Mouse (Mus musculus) left cerebral cortex, adult 2 months (tissue): ENCODE data around the gene Mmachc. TPM values are rescaled to one million over a fixed set of nuclear protein-coding genes. Genes with fewer than 3 reads are reported as not detected.
A peak's percentile ranks its signal among the peaks of the same experiment; 100 is the strongest.

ENCODE experiments used
- DNase-seq, 2 experiments: peaks; one replicate each; pipeline ENCODE4 v3.0.0; 2021 to 2022; ENCODE audit warnings: low spot score in 2 of 2, mixed read lengths in 1 of 2; ENCODE audit errors: extremely low spot score in 1 of 2
- H3K27ac ChIP-seq: fragments of 200-600 bp; 2 replicates; pipeline ENCODE4 v1.8.1; 2022
- H3K4me3 ChIP-seq: fragments of 200-600 bp; 2 replicates; pipeline ENCODE4 v1.8.1; 2022
- CTCF ChIP-seq: fragments of 200-600 bp; IDR thresholded peaks from 2 replicates; pipeline ENCODE4 v1.8.1; 2022; ENCODE audit warnings: antibody characterized with exemption, mild to moderate bottlenecking, moderate library complexity
- intact Hi-C: fragments of 180-260 bp; cut with DNase I; formaldehyde crosslinking; loops from one replicate; pipeline ENCODE4 v1.15.1; 2025
- total RNA-seq, 2 experiments: library from RNA; stranded (reverse); gene quantifications; 2 replicates each; pipeline ENCODE4 v1.2.3; 2021

Mmachc gene
- total RNA-seq, 2 experiments from 2014 or later, result 15.2 to 15.4 TPM

DNA sequence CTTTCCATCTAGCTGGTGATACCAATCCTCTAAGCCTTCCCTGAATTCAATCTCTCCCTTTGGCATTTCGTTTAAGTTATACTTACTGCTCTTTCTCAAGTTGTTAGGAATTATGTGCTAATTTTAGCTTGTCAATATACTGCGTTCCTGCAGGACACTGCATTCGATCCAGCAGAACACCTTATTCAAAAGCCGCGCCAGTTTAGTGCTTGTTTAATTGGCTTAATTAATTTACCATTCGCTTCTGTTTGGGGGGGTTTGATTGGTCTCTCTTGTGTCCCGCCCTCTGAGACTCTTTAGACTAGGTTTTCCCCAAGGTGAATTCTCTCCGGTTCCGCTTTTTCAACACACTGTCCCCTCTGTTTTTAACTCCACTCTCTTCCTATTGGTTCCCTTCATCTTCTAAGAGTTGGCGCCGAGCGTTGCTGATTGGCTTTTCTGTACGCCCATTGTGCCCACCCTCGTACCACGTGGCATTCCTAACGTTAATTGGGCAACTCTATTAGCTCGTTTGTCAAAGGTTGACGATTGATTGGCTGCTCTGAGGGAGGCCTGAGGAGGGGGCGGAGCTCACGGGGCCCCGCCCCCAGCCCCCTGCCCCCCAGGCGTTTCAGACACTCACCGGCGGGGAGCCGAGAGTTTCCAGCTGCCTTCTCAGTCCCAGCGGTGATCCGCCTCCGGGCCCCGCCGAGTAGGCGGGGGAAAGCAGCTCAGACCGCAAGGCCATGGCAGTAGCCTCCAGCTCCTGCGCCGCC, 12.3 kb upstream of the Mmachc start, which contains the start of gene Tesk2:
Gene Tesk2, plus strand, starts transcription at position 606 of the 755 bp plus-strand sequence.
- intact Hi-C loops, result no loop called here
- peak; percentile 80 to 91 for DNase-seq
- Histone ChIP-seq H3K27ac (peak within 1 kb of the TSS; percentile 76), H3K4me3 (peak within 1 kb of the TSS; percentile 98)
- TF ChIP-seq CTCF, result no peak

DNA sequence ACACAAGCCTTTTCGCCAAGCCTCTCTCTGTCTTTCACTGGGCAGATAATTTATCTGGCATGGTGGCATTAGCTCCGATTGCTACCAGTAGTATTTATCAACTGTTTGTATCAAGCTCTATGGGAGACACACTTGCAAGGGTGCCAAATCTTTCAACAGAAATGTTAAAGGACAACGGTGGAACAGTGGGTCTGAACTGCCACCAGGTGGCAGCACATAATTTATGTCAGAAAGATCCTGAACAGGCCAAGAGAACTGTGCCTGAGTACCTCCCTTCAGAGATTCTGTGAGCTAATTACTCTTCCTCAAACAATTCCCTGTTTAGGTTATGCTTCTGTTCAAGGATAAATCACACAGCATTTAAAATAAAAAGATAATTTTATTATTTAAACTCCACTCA, 11.2 kb upstream of the Mmachc start:
- no peak overlapping the region for H3K4me3 ChIP-seq
- intact Hi-C loops, result loop anchor here (1.0 to 5.0 kb wide), 2 partner anchors 70 to 273 kb away; partner anchors contain the start of gene Urod
- DNase-seq, result peak; percentile 55 to 63

DNA sequence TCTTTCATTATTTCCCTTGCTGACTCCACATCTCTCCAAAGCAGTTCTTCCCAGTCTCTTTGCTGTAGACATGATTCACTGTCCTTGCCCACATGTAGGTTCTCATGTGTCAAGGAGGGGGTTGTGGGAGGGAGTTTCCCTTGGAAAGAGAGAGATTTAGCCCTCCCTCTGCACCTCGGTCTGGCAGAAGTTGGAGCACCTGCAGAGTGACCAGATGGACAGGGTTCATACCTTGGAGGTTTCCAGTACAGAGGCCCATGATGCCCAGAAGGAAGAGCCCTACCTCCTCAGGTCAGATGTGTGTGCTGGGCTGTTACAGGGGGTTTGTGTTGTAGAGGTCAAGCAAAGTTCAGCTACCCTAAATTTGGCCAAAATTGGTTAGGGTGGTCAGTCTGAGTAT, 4.3 kb upstream of the Mmachc start:
- no peak for DNase-seq
- Histone ChIP-seq H3K27ac (no peak overlapping the region), H3K4me3 (no peak overlapping the region)
- intact Hi-C loops, result no loop called here
- no peak for TF ChIP-seq CTCF

More for the DNA sequence above, 11.2 kb upstream of the Mmachc start:
- peak; percentile 90 for TF ChIP-seq CTCF
- H3K27ac ChIP-seq, result no peak overlapping the region

DNA sequence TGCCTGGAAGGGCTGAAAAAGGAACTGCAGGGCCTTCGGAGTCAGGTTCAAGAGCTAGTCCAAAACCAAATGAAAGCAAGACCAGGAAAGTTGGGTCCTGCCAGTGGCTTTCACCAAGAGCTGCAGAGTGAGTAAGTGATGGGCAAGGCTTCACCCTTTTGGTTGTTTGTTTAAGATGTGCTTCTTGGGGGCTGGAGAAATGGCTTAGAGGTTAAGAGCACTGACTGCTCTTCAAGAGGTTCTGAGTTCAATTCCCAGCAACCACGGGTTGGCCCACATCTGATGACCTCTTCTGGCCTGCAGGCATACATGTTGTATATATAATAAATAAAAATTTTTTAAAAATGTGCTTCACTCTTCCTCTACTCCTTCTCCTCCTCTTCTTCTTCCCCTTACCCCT, 1.9 kb upstream of the Mmachc start:
- H3K4me3 ChIP-seq, result no peak overlapping the region
- TF ChIP-seq CTCF, result no peak

DNA sequence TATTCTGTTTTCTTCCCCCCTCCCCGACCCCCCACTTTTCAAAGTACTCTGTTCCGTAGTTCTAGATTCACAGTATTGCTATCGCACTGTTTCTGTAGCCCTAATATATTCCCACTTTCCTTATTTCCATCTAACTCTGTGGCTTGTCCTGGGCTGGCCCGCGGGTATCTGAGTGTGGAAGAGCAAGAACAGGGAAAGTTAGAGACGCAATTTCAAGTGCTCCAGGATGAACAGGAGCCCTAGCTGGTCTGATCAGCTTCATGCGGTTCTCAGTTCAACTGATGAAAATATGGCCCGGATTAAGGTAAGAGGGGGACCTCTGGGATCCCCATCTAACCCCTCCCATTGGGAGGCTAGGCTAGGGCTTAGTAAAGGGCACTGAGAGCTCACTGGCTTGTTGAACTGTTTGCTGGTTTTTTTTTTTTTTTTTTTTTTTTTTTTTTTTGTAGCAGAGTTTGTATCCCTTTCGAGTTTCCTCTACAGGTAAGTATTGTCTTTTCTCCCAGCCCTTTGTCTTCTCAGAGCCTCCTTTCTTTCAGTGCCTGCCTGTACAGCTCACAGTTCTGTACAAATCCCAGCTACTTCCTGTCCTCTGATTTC, 685 bp upstream of the Mmachc start:
- intact Hi-C loops, result no loop called here
- TF ChIP-seq CTCF, result no peak
- Histone ChIP-seq H3K4me3 (peak overlapping the region; percentile 53), H3K27ac (no peak overlapping the region)
- no peak for DNase-seq

More for the DNA sequence above, 1.9 kb upstream of the Mmachc start:
- no peak overlapping the region for H3K27ac ChIP-seq
- intact Hi-C loops, result no loop called here
- DNase-seq, result no peak

DNA sequence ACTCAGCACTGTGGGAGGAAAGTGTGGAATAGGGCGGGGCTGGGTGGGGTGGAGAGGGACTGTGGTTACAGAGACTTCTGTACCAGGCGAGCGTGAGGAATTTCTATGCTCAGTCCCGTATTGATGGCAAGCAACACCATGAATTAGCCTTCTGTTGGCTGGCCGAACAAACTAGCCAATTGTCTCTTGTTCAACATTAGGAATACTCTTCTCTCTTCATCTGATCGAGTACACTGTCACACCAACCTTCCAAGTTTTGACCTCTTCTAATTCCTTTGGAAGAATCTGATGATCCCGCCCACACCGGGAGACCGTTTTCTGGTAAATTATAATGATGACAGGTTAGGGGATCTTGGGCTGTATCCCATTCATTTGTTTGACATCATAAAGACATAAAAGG, 540 bp downstream of the Mmachc start:
- intact Hi-C loops, result no loop called here
- Histone ChIP-seq H3K4me3 (peak overlapping the region; percentile 76), H3K27ac (peak overlapping the region; percentile 88)
- DNase-seq, result no peak
- TF ChIP-seq CTCF, result no peak

DNA sequence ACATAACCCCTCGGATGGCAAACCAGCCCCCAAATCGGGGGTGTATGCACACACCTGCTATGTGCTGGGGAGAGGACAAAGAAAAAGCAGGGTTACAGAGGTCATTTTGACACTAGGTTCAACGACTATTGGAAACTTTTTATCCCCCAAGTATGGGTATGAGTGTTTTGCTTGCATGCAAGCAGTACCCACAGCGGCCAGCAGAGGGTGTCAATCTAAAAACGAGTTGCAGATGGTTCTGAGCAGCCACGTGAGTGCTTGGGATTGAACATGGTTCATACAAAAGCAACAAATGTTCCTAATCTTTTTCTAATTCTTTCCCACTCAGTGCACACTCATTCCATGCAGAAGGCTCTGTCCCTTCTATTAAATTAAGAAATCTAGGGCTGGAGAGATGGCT, 4.4 kb downstream of the Mmachc start:
- Histone ChIP-seq H3K27ac (no peak overlapping the region), H3K4me3 (no peak overlapping the region)
- peak; percentile 38 to 60 for DNase-seq
- intact Hi-C loops, result no loop called here
- peak; percentile 85 for TF ChIP-seq CTCF

DNA sequence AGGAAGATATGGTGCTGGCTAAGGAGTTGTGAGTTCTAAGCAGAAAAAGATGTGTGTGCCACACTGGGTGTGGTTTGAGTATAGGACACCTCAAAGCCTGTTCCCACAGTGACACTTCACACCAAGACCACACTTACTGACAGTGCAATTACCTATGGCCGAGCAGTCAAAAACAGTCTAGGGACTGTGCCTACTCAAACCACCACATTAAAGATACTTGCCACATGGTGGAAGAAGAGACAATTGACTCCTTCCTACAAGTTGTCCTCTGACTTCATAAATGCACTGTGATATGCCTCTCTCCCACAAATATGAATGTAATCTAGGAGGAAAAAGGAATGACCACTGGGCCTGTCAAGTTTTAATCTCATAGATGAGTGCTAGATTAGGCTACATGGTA, 7.2 kb downstream of the Mmachc start:
- Histone ChIP-seq H3K4me3 (no peak overlapping the region), H3K27ac (no peak overlapping the region)
- intact Hi-C loops, result no loop called here
- TF ChIP-seq CTCF, result no peak
- no peak for DNase-seq

DNA sequence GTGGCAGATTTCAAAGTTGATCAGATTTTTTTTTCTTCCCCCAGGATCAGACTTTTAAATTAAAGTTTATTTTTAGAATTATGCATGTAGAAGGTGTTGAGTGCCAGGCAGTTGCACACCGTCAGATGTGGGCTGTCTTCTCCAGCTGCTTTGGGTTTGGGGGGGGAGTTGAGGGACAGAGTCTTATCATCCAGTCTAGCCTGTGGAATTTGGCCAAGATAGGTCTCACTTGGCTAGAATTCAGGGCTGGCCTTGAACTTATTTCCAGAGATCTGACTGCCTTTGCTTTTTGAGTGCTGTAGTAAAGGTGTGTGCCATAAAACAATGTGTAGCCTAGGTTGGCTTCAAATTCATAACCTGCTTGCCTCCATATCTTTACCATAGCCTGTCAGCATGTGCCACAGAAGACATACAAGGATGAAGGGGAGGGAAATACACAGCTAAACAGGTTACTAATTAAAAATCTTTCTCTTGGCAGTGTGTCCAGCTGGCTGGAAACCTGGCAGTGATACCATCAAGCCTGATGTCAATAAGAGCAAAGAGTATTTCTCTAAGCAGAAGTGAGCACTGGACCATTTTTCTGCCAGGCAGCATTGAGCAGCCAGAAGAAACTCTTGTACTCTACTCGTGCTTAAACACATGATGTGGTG, 9.4 kb downstream of the Mmachc start:
- Histone ChIP-seq H3K4me3 (no peak overlapping the region), H3K27ac (no peak overlapping the region)
- intact Hi-C loops, result no loop called here
- no peak for DNase-seq
- TF ChIP-seq CTCF, result no peak

DNA sequence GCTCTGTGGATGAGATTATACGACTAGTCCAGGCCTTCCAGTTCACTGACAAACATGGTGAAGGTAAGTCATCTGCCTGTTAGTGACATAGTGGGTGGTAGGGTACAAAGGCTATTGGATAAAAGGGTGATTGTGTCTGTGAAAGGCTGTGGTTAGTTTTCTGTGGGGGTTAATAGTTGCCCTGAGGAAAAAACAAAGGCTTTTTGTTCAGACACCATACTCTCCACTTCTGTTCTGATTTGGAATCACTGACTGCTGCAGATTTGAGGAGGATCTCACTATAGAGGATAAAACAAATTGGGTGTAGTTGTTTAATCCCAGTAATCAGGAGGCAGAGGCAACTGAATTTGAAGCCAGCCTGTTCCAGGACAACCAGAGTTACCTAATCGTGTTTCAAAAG, 14.4 kb downstream of the Mmachc start:
- Histone ChIP-seq H3K4me3 (no peak overlapping the region), H3K27ac (no peak overlapping the region)
- intact Hi-C loops, result no loop called here
- TF ChIP-seq CTCF, result no peak
- no peak for DNase-seq

DNA sequence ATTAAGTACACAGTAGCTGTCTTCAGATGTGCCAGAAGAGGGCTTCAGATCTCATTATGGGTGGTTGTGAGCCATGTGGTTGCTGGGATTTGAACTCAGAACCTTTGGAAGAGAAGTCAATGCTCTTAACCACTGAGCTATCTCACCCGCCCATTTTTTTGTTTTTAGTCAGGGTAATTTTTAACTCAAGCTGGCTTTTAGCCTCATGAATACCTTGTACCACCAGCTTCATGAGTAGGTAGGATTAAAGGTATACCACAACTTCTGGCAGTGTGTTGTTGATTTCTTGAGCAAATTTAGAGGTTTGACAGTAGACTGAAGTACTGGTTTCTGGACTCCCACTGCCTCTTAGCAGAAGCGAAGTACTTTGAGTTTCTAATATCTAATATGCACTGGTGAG, 16.1 kb downstream of the Mmachc start:
- TF ChIP-seq CTCF, result no peak
- H3K4me3 ChIP-seq, result no peak overlapping the region
- intact Hi-C loops, result no loop called here
- H3K27ac ChIP-seq, result no peak overlapping the region
- no peak for DNase-seq

DNA sequence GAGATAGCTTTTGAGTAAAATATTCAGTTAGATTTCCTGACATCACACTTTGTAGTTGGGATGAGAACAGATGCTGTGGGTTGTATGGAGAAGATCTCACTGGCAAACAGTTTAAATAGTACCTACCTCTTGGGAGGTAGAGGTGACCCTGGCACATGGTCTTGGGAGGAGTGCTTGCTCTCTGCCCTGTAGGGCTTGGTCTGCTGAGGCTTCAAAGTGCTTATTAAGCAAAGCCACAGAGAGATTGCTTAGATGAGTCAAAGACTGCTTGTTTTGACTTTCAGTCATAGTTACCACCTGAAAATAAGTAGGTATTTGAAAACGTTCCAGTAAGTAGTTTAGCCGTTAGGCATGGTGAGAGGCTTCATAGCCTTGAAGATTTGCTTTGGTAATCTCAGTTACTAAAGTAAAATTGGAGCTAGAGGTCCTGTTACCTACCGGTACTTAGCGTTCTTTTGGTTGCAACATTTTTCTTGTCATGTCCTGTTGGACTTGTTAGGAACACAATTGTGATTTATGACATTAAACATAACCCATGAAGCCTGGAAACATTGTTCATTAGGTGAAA, 18.8 kb downstream of the Mmachc start:
- no peak for DNase-seq
- H3K27ac ChIP-seq, result no peak overlapping the region
- no peak for TF ChIP-seq CTCF
- intact Hi-C loops, result no loop called here
- no peak overlapping the region for H3K4me3 ChIP-seq
